Mouse (Mus musculus): Measurements from ENCODE around the gene Klf8. TPM values are rescaled to one million over a fixed set of nuclear protein-coding genes. Genes with fewer than 3 reads are reported as not detected.

Klf8 gene
- total RNA-seq, 2 experiments from 2014 or later, result 0.09 to 0.19 TPM

- ATAC-seq (replicated peaks; ENCODE audit: low FRiP score, poor library complexity, severe bottlenecking), result no peak
Measured at GRCm38 (mm10) chrX:153417067-153417466, 179.8 kb downstream of the Klf8 start.

- no peak for ATAC-seq (replicated peaks; ENCODE audit: low FRiP score, poor library complexity, severe bottlenecking)
Measured at GRCm38 (mm10) chrX:153433659-153434293, 196.5 kb downstream of the Klf8 start.

DNA sequence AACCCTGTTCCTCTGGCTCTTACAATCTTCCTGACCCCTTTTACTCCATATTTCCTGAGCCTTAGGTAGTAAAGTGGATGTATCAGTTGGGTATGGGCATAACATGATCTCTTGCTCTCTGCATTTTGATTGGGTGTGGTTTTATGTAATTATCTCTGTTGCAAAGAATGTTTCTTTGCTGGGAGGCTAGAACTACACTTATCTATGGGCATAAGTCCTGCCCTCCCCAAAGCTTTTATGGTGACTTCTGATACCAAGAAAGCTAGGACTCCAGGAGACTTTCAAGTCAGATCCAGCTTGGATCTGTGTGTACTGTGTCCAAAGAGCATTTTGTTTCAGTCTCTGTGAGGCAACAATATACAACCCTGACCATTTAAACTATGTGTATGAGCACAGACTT lies 202.3 kb downstream of the Klf8 start:
- no peak for ATAC-seq (replicated peaks; ENCODE audit: low FRiP score, poor library complexity, severe bottlenecking)

- ATAC-seq (replicated peaks; ENCODE audit: low FRiP score, poor library complexity, severe bottlenecking), result no peak
Measured at GRCm38 (mm10) chrX:153440018-153440417, 202.8 kb downstream of the Klf8 start.

Other genes with a start within 250 kb of the Klf8 start
- gene Usp51, start 231.0 kb upstream of the Klf8 start, total RNA-seq (2015; ENCODE audit: low replicate concordance), result not detected in 2 replicates
- gene Usp51, start 231.0 kb upstream of the Klf8 start, total RNA-seq (2017; ENCODE audit: low replicate concordance), result not detected in 2 replicates
- not detected in 2 replicates for gene Mageh1, start 199.9 kb upstream of the Klf8 start, total RNA-seq (2015; ENCODE audit: low replicate concordance)
- not detected in 2 replicates for gene Mageh1, start 199.9 kb upstream of the Klf8 start, total RNA-seq (2017; ENCODE audit: low replicate concordance)
- not detected in 2 replicates for gene Foxr2, start 118.7 kb upstream of the Klf8 start, total RNA-seq (2015; ENCODE audit: low replicate concordance)
- gene Foxr2, start 118.7 kb upstream of the Klf8 start, total RNA-seq (2017; ENCODE audit: low replicate concordance), result not detected in 2 replicates
- gene Rragb, start 97.5 kb upstream of the Klf8 start, total RNA-seq (2015; ENCODE audit: low replicate concordance), result 0.38 TPM in 1 of 2 replicates, not detected in the other
- gene Rragb, start 97.5 kb upstream of the Klf8 start, total RNA-seq (2017; ENCODE audit: low replicate concordance), result 0.56 TPM in 1 of 2 replicates, not detected in the other

Data from erythroblast, adult 5-6 weeks (primary cell).